Mouse (Mus musculus): ENCODE measurements at regions not wholly inside any gene's neighbourhood (a gene's known extent, or its start where the extent isn't known, plus 50 kb on each side); places are given as distances from the start of the nearest gene placed in this dataset.
A peak's percentile ranks its signal among the peaks of the same experiment; 100 is the strongest.

- DNase-seq, result peak; percentile 16
These were observed 462.3 kb upstream of the Pou3f3 start for GRCm38 (mm10) chr1:42233289-42233688.

GRCm38 (mm10) chr1:42236466-42237010 lies 459.0 kb upstream of the Pou3f3 start:
- no peak for DNase-seq

GRCm38 (mm10) chr1:42238408-42238807 lies 457.2 kb upstream of the Pou3f3 start:
- DNase-seq, result no peak

GRCm38 (mm10) chr1:42241172-42241571 lies 454.4 kb upstream of the Pou3f3 start:
- no peak for DNase-seq

GRCm38 (mm10) chr1:42241601-42242220 lies 453.9 kb upstream of the Pou3f3 start:
- DNase-seq, result no peak

- no peak for DNase-seq
These were observed 452.7 kb upstream of the Pou3f3 start for GRCm38 (mm10) chr1:42242586-42243457.

- DNase-seq, result no peak
These were observed 452.1 kb upstream of the Pou3f3 start for GRCm38 (mm10) chr1:42243458-42243855.

- no peak for DNase-seq
These were observed 451.7 kb upstream of the Pou3f3 start for GRCm38 (mm10) chr1:42243878-42244277.

GRCm38 (mm10) chr1:42252386-42252785 lies 443.2 kb upstream of the Pou3f3 start:
- DNase-seq, result no peak

- no peak for DNase-seq
These were observed 441.8 kb upstream of the Pou3f3 start for GRCm38 (mm10) chr1:42253786-42254185.

- no peak for DNase-seq
These were observed 438.5 kb upstream of the Pou3f3 start for GRCm38 (mm10) chr1:42256911-42257595.

- DNase-seq, result no peak
These were observed 437.6 kb upstream of the Pou3f3 start for GRCm38 (mm10) chr1:42257801-42258593.

- no peak for DNase-seq
These were observed 437.0 kb upstream of the Pou3f3 start for GRCm38 (mm10) chr1:42258594-42258910.

GRCm38 (mm10) chr1:42259216-42259977 lies 436.2 kb upstream of the Pou3f3 start:
- no peak for DNase-seq

GRCm38 (mm10) chr1:42260033-42260925 lies 435.3 kb upstream of the Pou3f3 start:
- DNase-seq, result no peak

GRCm38 (mm10) chr1:42261031-42261430 lies 434.5 kb upstream of the Pou3f3 start:
- DNase-seq, result no peak

GRCm38 (mm10) chr1:42261800-42262199 lies 433.8 kb upstream of the Pou3f3 start:
- DNase-seq, result peak; percentile 52

- DNase-seq, result no peak
These were observed 433.0 kb upstream of the Pou3f3 start for GRCm38 (mm10) chr1:42262606-42263005.

GRCm38 (mm10) chr1:42277130-42277529 lies 418.4 kb upstream of the Pou3f3 start:
- no peak for DNase-seq

- no peak for DNase-seq
These were observed 399.7 kb upstream of the Pou3f3 start for GRCm38 (mm10) chr1:42295841-42296240.

- no peak for DNase-seq
These were observed 386.3 kb upstream of the Pou3f3 start for GRCm38 (mm10) chr1:42309251-42309650.
